ENCODE assay signal across 9 mouse cellular contexts in genomic region chrX:36820201-36820600, GRCm38 (mm10). TPM values are rescaled to one million over a fixed set of nuclear protein-coding genes. Genes with fewer than 3 reads are reported as not detected.
DNase-seq lines count a peak whose midpoint lies in the region; ATAC-seq and TF ChIP-seq lines count a peak whose summit lies in the region.
"Had no signal": no experiment of that assay in that cellular context is flagged by ENCODE, and none has a peak within 500 bp of the region (broad histone marks: within the 10 kb centered on the region; RNA-seq: fewer than 3 reads in every experiment).

No protein-coding gene starts in this region.

- H3K27ac ChIP-seq in kidney, embryonic 15.5 days: no peak overlapping the region
- peak overlapping the region; percentile 41; the same call in 1 of the 2 replicates for H3K27ac ChIP-seq in intestine, postnatal 0 days (ENCODE audit: low read depth, low read length)
- H3K27ac ChIP-seq in lung, embryonic 16.5 days (ENCODE audit: low read length): no peak overlapping the region
- H3K27ac ChIP-seq: liver, embryonic 15.5 days had no signal

- H3K9ac ChIP-seq in kidney, embryonic 15.5 days: no peak overlapping the region
- no peak overlapping the region for H3K9ac ChIP-seq in intestine, postnatal 0 days (ENCODE audit: low read depth, low read length)
- H3K9ac ChIP-seq in lung, embryonic 16.5 days (ENCODE audit: low read length): no peak overlapping the region
- H3K9ac ChIP-seq: liver, embryonic 15.5 days had no signal

- no peaks in the 10 kb centered on the region for H3K36me3 ChIP-seq in kidney, embryonic 15.5 days
- H3K36me3 ChIP-seq in intestine, postnatal 0 days (ENCODE audit: control insufficient read depth, insufficient read depth): no peaks in the 10 kb centered on the region
- H3K36me3 ChIP-seq in lung, embryonic 16.5 days (ENCODE audit: control insufficient read depth, insufficient read depth, low read length): no peaks in the 10 kb centered on the region
- H3K36me3 ChIP-seq: liver, embryonic 15.5 days had no signal

- TF ChIP-seq CTCF in intestine, postnatal 0 days (IDR thresholded peaks at IDR 0.05; ENCODE audit: low read depth): peak; percentile 84

- H3K27me3 ChIP-seq in kidney, embryonic 15.5 days: no peaks in the 10 kb centered on the region
- H3K27me3 ChIP-seq in intestine, postnatal 0 days (replicated peaks; ENCODE audit: control insufficient read depth, insufficient read depth, low read length): no peaks in the 10 kb centered on the region
- H3K27me3 ChIP-seq in lung, embryonic 16.5 days (ENCODE audit: control insufficient read depth, insufficient read depth, low read depth, low read length): no peaks in the 10 kb centered on the region
- H3K27me3 ChIP-seq: liver, embryonic 15.5 days had no signal

- DNase-seq in kidney, adult 11 months: peak; percentile 69
- DNase-seq in MN1 (ENCODE audit: low spot score): peak; percentile 38
- DNase-seq in embryo, embryonic 9.5 days (ENCODE audit: extremely low spot score): peak; percentile 49
- DNase-seq in spleen, adult 12 weeks (ENCODE audit: low spot score): peak; percentile 17
- DNase-seq in Muller cell, postnatal 12 days (ENCODE audit: inconsistent ontology term): no peak

- 0 out of 2 replicates have a peak, but pooled peaks cover 5% of the 10 kb centered on the region for H3K4me1 ChIP-seq in kidney, embryonic 15.5 days
- no peaks in the 10 kb centered on the region for H3K4me1 ChIP-seq in intestine, postnatal 0 days (replicated peaks; ENCODE audit: control insufficient read depth, insufficient read depth, low read length)
- H3K4me1 ChIP-seq in lung, embryonic 16.5 days (replicated peaks; ENCODE audit: control insufficient read depth, insufficient read depth, low read length): 0 out of 2 replicates have a peak, but pooled peaks cover 3% of the 10 kb centered on the region

- H3K9me3 ChIP-seq in kidney, embryonic 15.5 days (replicated peaks): no peaks in the 10 kb centered on the region
- H3K9me3 ChIP-seq in intestine, postnatal 0 days (ENCODE audit: control insufficient read depth): no peaks in the 10 kb centered on the region
- H3K9me3 ChIP-seq in lung, embryonic 16.5 days (ENCODE audit: control insufficient read depth, low read length): no peaks in the 10 kb centered on the region
- H3K9me3 ChIP-seq: liver, embryonic 15.5 days had no signal

- H3K4me3 ChIP-seq in kidney, embryonic 15.5 days (replicated peaks): no peak overlapping the region
- no peak overlapping the region for H3K4me3 ChIP-seq in intestine, postnatal 0 days (ENCODE audit: low read depth, low read length)
- no peak overlapping the region for H3K4me3 ChIP-seq in lung, embryonic 16.5 days (ENCODE audit: low read length)
- H3K4me3 ChIP-seq: liver, embryonic 15.5 days had no signal

- WGBS in kidney, embryonic 15.5 days: 18% methylated on average over 4 of the region's 4 CpGs
- 21% methylated on average over 4 of the region's 4 CpGs for WGBS in intestine, postnatal 0 days
- WGBS in lung, embryonic 16.5 days: 10% methylated on average over 4 of the region's 4 CpGs

- H3K4me2 ChIP-seq in kidney, embryonic 15.5 days: no peak overlapping the region
- H3K4me2 ChIP-seq in intestine, postnatal 0 days (replicated peaks; ENCODE audit: low read depth): no peak overlapping the region
- no peak overlapping the region for H3K4me2 ChIP-seq in lung, embryonic 16.5 days (ENCODE audit: low read depth, low read length)
- H3K4me2 ChIP-seq: liver, embryonic 15.5 days had no signal

- no peak; the same call in 1 of the 2 replicates for ATAC-seq in kidney, embryonic 15.5 days (replicated peaks; ENCODE audit: low FRiP score)
- peak; percentile 46 for ATAC-seq in intestine, postnatal 0 days
- peak; percentile 45; the same call in 1 of the 2 replicates for ATAC-seq in lung, embryonic 16.5 days (ENCODE audit: low read depth)

RNA-seq across cellular contexts. Expression of gene Slc25a5, which starts 24.8 kb away (rescaled TPM):
- polyA plus RNA-seq in kidney, embryonic 15.5 days (2015; fragmentation: Nextera tagmentation; extraction: Ambion mirVana): 783 and 885 TPM in 2 replicates
- 1,696 and 1,837 TPM in 2 replicates for polyA plus RNA-seq in intestine, postnatal 0 days (2015; fragmentation: Nextera tagmentation; extraction: Ambion mirVana)
- 576 and 581 TPM in 2 replicates for polyA plus RNA-seq in lung, embryonic 16.5 days (2015; fragmentation: Nextera tagmentation; extraction: Ambion mirVana)

RNA-seq across cellular contexts. Expression of gene Ube2a, which starts 53.5 kb away (rescaled TPM):
- 103 and 118 TPM in 2 replicates for polyA plus RNA-seq in kidney, embryonic 15.5 days (2015; fragmentation: Nextera tagmentation; extraction: Ambion mirVana)
- 153 and 168 TPM in 2 replicates for polyA plus RNA-seq in intestine, postnatal 0 days (2015; fragmentation: Nextera tagmentation; extraction: Ambion mirVana)
- 131 and 141 TPM in 2 replicates for polyA plus RNA-seq in lung, embryonic 16.5 days (2015; fragmentation: Nextera tagmentation; extraction: Ambion mirVana)

RNA-seq across cellular contexts. Expression of gene C330007P06Rik, which starts 53.7 kb away (rescaled TPM):
- polyA plus RNA-seq in kidney, embryonic 15.5 days (2015; fragmentation: Nextera tagmentation; extraction: Ambion mirVana): 30.9 and 32.9 TPM in 2 replicates
- polyA plus RNA-seq in intestine, postnatal 0 days (2015; fragmentation: Nextera tagmentation; extraction: Ambion mirVana): 17.8 and 18.1 TPM in 2 replicates
- 33.6 and 38.7 TPM in 2 replicates for polyA plus RNA-seq in lung, embryonic 16.5 days (2015; fragmentation: Nextera tagmentation; extraction: Ambion mirVana)
